Mouse (Mus musculus) CD4-positive naive resting alpha-beta T cell, adult 76 days (primary cell): ENCODE data around the gene Gm21312. TPM values are rescaled to one million over a fixed set of nuclear protein-coding genes. Genes with fewer than 3 reads are reported as not detected.

Experiments
- total RNA-seq: library from RNA; stranded (reverse); gene quantifications from one replicate; pipeline ENCODE4 v1.2.4, GENCODE M21; 2023

The Gm21312 gene
- total RNA-seq: not detected

GRCm38 (mm10) chr10:104176724-104177123 is at the start of gene Gm21312:
TSS of gene Gm21312 (plus strand) at chr10:104177024.

GRCm38 (mm10) chr10:104142687-104143086 is 34.1 kb upstream of the Gm21312 start, which contains the start of gene Gm21293:
TSS of gene Gm21293 (plus strand) at chr10:104142987.

GRCm38 (mm10) chr10:104151197-104151596 is 25.6 kb upstream of the Gm21312 start, which contains the start of gene Gm6763:
TSS of gene Gm6763 (plus strand) at chr10:104151497.

GRCm38 (mm10) chr10:104159706-104160105 is 17.1 kb upstream of the Gm21312 start, which contains the start of gene Gm8764:
TSS of gene Gm8764 (plus strand) at chr10:104160006.

GRCm38 (mm10) chr10:104168215-104168614 is 8.6 kb upstream of the Gm21312 start, which contains the start of gene Gm21304:
TSS of gene Gm21304 (plus strand) at chr10:104168515.

GRCm38 (mm10) chr10:104185233-104185632 is 8.4 kb downstream of the Gm21312 start, which contains the start of gene Gm20765:
TSS of gene Gm20765 (plus strand) at chr10:104185533.

GRCm38 (mm10) chr10:104193742-104194141 is 16.9 kb downstream of the Gm21312 start, which contains the start of gene Gm4340:
TSS of gene Gm4340 (plus strand) at chr10:104194042.

Other genes starting within 250 kb of the Gm21312 start
- gene Gm21293, start 34.0 kb upstream of the Gm21312 start, total RNA-seq: not detected
- gene Gm6763, start 25.5 kb upstream of the Gm21312 start, total RNA-seq: not detected
- not detected for gene Gm8764, start 17.0 kb upstream of the Gm21312 start, total RNA-seq
- gene Gm21304, start 8.5 kb upstream of the Gm21312 start, total RNA-seq: not detected
- not detected for gene Gm20765, start 8.5 kb downstream of the Gm21312 start, total RNA-seq
- gene Gm4340, start 17.0 kb downstream of the Gm21312 start, total RNA-seq: not detected